Mouse (Mus musculus) layer of hippocampus, adult 9-10 months (tissue): ENCODE measurements at regions not wholly inside any gene's neighbourhood (a gene's known extent, or its start where the extent isn't known, plus 50 kb on each side); places are given as distances from the start of the nearest gene placed in this dataset.
A peak's percentile ranks its signal among the peaks of the same experiment; 100 is the strongest.

Experiments
- DNase-seq: peaks from one replicate; pipeline ENCODE4 v3.0.0; 2022; ENCODE audit warnings: low spot score

DNA sequence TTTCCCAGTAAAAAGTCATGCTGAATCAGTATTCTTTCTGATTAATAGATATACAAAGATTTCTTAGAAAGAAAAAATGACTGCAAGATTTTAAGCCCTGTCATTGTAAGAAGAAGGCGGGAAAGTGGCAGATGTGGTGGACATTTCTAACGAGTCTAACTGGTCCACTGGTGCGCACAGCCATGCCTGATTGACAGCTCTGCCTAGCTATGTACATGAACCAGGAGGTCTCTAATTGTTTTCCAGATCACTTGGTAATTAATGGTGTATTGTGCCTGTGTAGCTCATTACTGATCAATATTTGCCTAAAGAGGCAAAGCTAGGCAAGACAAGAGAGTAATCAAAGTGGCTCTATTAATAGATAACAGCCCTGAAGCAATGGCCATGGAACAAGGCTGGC, 227.5 kb upstream of the Ndst3 start:
- no peak for DNase-seq

DNA sequence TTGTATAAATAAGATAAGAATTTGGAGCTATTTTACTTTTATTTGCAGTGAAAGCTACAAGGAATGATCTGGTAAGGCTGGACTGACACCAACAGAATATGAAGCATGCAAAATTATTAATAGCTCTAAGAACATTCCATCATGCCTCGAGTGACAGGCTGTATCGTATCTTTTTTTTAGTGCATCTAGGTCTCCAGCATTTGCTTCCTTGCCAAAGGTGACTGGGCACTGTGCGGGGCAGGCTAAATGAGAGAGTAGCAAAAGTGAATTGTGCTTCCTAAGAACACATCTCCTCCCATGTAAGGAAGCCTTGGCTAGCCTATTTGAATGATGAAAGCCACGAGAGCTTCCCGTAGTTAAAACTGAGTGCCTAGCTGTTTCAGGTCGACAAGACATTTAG, 261.5 kb upstream of the Ndst3 start:
- DNase-seq = no peak

DNA sequence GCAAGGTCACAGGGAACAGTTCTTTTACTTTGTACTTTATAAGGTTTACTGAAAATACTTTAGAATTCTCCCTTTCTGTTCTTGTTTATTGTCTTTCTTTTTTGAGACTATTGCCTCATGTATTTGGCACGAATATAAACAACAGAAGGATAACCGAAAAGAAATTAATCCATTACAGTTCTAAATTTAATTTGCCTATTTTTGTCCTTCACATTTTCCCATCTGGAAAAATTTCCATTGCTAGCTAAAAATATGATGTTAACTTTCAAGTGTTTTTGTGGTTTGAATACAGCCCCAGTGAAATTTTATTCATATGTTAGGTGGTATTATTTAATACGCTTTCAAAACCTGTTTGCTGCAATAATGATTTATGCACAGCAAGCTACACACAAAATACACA, 276.7 kb upstream of the Ndst3 start:
- no peak for DNase-seq

GRCm38 (mm10) chr3:123972367-123972766, 281.7 kb upstream of the Ndst3 start:
- DNase-seq = no peak

DNA sequence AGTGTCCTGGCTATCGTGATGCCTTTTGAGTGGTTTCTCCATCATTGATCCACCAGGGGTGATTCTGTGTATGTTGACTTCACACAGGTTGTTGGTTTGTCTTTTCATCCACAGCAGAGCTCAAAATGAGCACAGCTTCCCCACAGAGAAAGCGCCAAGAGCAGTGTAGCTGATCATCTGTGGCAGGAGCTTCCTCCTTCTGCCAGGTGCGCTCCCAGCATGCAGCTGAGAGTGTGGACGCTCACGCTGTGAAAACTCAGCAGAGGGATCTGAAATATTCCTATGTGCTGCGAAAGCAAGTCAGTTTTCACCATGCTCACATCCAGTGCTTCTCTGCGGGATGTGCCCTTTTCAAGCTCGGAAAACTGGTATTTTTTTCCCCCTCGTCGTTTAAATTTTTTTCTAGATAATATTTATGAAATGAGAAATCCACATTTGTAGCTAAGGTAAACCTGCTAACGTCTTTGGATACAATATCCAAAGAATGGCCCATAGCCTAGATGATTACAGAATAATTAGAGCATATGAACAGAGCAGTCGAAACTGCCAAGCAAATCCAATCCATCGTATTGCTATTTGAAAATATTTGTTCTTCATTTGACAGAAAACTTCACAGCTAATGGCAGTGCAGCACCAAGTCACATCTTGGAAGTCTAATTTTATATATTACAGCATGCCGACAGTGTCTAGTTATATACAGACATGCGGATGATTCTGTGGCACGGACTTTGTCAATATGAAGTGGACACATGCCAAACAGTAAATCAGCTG, 283.3 kb upstream of the Ndst3 start:
- peak; percentile 2 for DNase-seq

- no peak for DNase-seq
Observed at GRCm38 (mm10) chr3:123976475-123976874, 285.8 kb upstream of the Ndst3 start.

GRCm38 (mm10) chr3:123977168-123977567, 286.5 kb upstream of the Ndst3 start:
- DNase-seq = no peak

- DNase-seq = no peak
Observed at GRCm38 (mm10) chr3:123983045-123983444, 292.4 kb upstream of the Ndst3 start.

DNA sequence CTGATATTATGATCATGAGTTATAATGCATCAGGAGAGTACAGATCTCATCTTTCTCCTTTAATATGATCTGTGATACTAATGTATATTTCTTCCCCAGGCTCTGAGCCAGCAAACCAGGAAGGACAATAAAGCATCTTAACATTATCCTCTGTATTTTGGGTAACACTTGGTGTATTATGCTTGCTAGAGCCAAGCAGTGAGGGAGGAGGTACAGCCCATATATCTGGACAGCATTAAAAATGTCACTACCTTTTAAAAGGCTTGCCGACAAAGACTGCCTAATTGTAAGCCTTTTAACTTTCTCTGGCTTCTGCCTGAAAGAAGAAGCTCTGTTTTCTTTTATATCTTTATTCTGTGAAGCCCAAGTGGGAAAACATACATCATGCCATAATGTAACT, 292.9 kb upstream of the Ndst3 start:
- no peak for DNase-seq

DNA sequence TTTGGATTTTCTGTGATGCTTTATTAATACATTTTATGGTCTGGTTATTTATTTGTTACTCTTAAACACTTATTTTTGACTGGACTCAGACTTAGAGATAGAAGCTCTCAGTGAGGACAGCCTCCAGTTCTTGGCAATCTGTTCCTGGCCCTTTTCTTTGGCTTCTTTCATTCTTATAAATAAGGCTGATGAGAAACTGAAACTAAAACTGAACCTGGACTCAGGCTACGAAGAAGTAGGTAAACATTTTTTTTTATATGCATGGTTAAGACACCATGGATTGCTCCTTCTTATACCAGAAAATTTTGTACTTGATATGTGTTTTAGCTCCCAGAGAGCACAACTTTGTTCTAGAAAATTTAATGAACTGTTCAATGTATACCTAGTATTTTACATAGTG, 293.4 kb upstream of the Ndst3 start:
- DNase-seq = no peak

DNA sequence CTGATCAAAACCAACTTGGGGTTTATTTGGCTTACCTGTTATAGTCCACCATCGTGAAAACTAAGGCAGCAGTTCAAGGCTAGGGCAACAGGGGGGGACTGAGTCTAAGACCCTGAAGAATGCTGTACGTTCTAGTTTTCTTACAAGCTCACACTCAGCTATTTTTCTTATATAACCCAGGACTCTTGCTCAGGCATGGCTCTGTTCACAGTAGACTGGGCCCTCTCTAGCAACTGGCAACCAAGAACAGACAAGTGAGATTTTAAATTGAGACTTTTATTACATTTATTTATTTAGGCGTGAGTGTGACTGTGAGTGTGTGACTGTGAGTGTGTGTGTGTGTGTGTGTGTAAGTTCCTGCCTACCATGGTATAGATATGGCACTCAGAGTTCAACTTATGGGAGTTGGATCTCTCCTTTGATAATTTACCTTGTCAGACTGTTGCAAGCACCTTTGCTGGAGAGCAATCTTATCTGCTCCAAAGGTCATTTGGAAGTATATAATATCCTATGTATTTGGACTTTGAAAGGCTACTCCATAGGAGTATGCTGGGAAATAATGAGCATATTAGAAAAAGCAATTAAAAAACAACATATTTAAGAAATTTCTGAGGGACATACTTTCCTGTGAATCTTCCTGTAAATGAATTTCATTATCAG, 309.4 kb upstream of the Ndst3 start:
- no peak for DNase-seq

DNA sequence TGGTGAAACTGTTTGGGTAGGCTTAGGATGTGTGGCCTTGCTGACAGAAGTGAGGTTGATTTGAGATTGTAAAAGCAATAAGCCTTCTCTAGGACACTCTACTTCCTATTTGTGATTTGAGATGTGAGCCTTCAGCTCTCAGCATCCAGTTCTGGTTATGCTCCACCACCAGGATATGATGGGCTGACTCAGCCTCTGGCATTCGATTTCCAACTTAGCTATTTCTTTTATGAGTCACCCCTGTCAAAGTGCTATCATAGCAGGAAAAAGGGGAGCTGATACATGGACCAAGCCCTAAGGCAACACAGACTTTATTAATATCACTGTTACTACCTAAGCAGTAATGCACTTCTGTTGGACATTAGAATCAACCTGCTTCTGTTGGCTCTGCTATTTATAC, 310.2 kb upstream of the Ndst3 start:
- DNase-seq = no peak

GRCm38 (mm10) chr3:124011685-124012084, 309.0 kb upstream of the Tram1l1 start:
- no peak for DNase-seq

GRCm38 (mm10) chr3:124018618-124019017, 302.0 kb upstream of the Tram1l1 start:
- DNase-seq = no peak

GRCm38 (mm10) chr3:124026188-124026587, 294.5 kb upstream of the Tram1l1 start:
- DNase-seq = no peak

GRCm38 (mm10) chr3:124067061-124067460, 253.6 kb upstream of the Tram1l1 start:
- no peak for DNase-seq

- DNase-seq = no peak
Observed at GRCm38 (mm10) chr3:124067538-124067937, 253.1 kb upstream of the Tram1l1 start.

DNA sequence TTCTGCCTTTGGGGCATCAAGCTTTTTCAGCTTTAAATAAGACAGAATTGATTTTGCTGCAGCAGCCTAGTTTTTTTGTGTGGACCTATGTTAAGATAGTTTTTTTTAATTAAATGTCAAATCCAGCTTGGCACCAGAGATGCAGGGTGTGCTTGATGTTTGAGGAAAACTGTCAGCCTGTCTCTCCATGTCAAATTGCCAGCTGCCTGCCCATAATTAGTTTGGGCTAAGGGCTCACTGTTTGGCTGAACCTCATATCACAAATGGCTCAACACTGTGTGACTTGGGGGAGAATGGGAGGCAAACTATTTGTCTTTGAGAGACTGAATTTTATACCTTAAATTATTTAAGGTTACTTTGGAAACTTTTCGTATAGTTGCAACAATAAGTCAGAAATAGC, 252.7 kb upstream of the Tram1l1 start:
- no peak for DNase-seq

- no peak for DNase-seq
Observed at GRCm38 (mm10) chr3:124069182-124069581, 251.5 kb upstream of the Tram1l1 start.

GRCm38 (mm10) chr3:124075974-124076606, 244.6 kb upstream of the Tram1l1 start:
- DNase-seq = no peak

DNA sequence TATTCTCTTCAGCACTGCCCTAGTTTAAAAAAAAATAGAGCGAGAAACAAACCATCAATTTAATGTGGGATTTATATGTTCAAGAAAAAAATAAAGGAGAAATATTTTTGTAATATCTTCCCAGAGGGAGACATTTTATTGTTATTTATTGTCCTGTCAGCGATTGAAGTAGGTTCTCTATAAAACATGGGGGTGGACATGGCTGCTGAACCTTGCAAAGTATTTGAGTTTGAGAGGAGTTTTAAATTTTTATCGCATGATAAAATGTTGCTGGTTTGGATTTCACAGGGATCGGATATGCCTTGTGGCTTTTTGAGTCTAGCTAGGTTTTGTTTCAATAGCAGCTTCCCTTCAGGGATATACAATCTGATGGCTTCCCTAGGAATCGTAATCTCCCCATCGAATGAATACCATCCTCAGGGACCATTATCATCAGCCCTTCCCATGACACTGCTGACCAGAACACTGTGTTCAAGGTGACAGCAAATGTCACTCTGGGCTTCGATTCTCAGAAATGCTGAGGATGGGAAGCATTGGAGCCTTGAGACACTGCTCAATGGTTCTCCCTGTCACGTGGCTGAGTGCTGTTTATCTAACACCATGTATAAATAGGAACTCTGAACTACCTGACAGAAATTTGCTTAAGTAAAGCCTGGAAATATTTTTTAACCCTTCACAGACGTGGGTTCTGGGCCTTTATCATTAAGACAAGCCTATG, 228.1 kb upstream of the Tram1l1 start:
- no peak for DNase-seq

DNA sequence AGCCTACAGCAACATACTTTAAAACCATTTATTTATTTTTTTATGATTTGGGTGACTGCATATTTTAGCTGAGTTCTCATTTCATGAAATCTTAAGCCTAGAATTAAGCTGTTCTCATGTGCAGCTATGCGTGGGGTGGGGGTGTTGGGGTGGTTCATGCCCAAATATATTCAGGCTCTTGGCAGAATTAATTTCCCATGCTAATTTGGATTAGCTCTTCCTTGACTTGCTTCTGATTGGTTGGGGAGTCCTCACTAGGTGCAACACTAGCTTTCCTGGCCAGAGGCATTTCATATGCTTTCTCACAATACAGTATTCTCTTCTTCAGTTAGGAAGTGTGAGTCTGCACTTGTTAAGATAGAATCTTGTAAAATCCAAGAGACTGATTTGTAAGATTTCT, 206.7 kb upstream of the Tram1l1 start:
- DNase-seq = no peak

GRCm38 (mm10) chr3:124156255-124156654, 164.4 kb upstream of the Tram1l1 start:
- no peak for DNase-seq
